Mouse (Mus musculus): ENCODE results near the gene Anks3. TPM values are rescaled to one million over a fixed set of nuclear protein-coding genes. Genes with fewer than 3 reads are reported as not detected.

The Anks3 gene
- 10 to 100 TPM; 39.8 to 47.6 TPM for total RNA-seq (2023)

DNA sequence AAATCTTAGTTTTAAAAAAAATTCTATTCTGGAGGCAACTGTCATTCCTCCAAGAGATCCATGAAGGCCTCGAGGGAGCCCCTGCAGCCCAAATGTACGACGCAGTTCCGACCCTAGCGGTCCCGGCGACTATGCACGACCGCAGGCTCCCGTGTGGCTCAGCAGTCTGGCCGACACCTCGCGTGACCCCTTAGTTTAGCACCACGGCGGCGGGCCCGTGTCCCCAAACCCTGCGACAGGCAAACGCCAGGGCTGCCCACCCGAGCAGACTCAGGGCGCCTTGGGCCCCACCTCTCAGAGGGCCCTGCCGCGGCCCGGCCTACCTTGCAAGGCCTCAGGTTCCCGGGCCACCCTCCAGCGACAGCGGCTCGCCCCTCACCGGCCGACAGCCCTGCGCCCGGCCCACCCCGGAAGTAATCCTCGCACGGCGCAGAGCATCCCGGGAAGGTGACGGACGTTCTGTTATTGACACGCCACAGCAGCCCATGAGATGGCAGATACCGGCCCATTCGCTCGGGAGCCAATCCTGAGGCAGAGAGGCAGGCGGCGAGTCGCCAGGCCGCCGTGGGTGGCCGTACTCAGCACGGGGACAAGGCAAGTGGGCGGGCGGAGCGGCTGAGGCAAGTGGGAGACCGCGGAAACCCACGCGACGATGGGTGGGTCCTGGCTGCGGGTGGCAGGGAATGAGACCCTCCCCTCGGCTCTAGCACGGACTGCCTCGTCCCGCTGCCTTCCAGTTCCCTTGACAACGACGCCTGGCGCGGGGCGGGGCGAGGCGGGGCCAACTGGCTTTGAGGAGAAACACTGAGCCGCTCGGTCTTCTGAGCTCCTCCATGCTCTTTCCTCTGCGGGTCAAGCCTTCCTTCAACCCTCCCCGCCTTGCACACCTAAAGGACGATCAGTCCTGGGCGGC is at the start of gene Anks3:
Gene Anks3, minus strand, starts transcription at position 409 of the 913 bp plus-strand sequence.

DNA sequence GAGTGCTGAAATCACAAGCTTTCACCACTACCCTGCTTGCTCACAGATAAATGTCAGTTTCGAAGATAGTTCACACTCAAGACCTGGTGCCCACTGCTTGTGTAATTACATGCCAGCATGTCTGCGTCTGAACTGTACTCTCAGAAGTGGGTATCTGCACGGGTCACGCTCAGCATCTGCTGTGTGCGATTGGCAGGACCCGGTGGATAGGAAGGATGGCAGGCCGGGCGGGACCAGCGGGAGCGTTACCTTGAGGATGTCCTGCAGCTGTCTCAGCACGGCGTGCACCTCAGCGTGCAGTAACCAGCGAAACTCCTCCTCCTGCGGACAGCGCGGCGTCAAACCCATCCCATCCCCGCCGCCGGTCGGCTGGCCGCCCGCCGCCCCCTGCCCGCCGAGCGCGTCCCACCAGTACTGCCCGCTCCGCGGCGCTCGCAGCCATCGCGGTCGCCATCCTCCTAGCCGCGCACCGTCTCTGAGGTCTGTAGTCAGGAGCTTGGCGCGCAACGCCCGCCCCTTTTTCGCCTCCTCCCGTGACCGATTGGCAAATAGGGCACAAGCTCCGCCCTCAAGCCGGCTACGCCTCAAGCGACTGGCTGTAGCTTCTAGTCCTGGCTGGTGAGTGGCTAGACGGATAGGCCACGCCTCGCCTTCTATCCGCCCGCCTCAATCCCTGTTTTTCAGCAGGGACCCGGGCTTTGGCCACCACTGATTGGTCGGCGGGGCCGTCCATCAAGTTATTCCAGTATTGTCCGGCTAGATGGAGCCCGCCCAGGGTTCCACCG is 49.2 kb upstream of the Anks3 start, which contains the start of gene Rogdi:
Gene Rogdi, minus strand, starts transcription at position 500 of the 785 bp plus-strand sequence.

DNA sequence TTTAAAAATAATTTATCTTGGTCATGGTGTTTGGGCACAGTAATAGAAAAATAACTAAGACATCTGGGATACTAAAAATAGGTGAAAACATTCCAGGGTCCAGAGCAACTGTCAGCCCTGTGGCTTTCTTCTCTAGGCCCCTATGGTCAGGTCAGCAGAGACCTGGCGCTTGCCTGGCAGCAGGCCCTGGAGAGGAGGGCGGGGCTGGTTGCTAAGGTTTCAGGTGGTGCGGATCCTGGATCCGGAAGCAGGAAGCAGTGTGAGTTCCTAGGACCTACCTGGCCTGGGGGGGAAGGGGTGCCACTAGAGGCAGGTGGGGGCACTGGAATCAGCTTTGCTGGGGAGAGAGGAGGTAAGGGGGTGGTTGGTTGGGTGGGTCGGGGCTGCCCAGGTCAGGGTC is 43.1 kb upstream of the Anks3 start, which contains the start of gene Smim22:
Gene Smim22, plus strand, starts transcription at position 222 of the 400 bp plus-strand sequence.

DNA sequence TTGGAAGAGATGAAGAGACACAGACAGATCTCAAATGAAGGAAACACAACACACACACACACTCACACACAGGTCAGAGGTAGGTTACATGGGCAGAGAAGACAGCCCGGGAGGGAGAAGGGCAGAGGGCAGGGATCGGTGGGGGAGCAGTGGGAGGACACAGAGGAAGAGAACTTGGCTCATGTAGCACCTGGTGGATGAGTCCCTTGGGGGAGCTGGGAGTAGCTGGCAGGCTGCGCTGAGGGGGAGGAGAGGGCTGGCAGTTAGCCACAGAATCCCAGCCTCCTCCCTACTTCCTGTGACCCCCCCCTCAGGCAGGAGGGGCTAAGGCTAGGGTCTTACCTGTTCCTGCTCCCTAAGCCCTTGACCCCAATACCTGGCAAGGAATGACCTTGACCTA is 33.5 kb upstream of the Anks3 start, which contains the start of gene Sept12:
Gene Sept12, minus strand, starts transcription at position 300 of the 400 bp plus-strand sequence.

DNA sequence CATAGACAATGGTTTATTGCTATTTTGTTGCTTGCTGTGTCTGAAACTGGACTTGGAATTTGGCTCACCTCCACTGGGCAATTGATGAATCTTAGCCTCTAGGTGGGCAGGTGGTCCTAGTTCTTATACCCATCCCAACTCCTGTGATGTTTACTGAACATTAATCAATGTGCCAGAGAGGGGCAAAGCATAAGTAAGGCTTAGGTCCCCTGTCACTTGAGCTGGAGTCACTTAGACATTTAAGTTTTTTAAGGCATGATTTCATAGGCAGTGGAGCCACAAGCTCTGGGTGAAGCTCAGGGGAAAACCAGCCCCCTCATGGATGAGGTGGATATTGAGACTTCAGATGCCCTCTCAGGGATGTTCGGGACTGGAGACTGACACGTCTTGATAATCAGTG is 25.5 kb downstream of the Anks3 start, which contains the start of gene Nudt16l1:
Gene Nudt16l1, plus strand, starts transcription at position 301 of the 400 bp plus-strand sequence.

Other genes with a start within 250 kb of the Anks3 start
- 10 to 100 TPM; 18.4 to 18.7 TPM for gene Nmral1, start 244.8 kb downstream of the Anks3 start, total RNA-seq (2023)
- 10 to 100 TPM; 47.7 to 57.4 TPM for gene Hmox2, start 237.8 kb downstream of the Anks3 start, total RNA-seq (2023)
- 10 to 100 TPM; 15.4 to 16.5 TPM for gene Cdip1, start 173.9 kb downstream of the Anks3 start, total RNA-seq (2023)
- gene 4930562C15Rik, start 128.8 kb downstream of the Anks3 start, total RNA-seq (2023) = not detected
- 10 to 100 TPM; 52.9 to 56.4 TPM for gene Ubald1, start 83.9 kb downstream of the Anks3 start, total RNA-seq (2023)
- 10 to 100 TPM; 55.5 to 60.1 TPM for gene Mgrn1, start 78.0 kb downstream of the Anks3 start, total RNA-seq (2023)
- 10 to 100 TPM; 27.8 to 34.6 TPM for gene Nudt16l1, start 25.4 kb downstream of the Anks3 start, total RNA-seq (2023)
- not detected for gene Sept12, start 33.6 kb upstream of the Anks3 start, total RNA-seq (2023)
- gene Smim22, start 43.1 kb upstream of the Anks3 start, total RNA-seq (2023) = not detected
- 100 to 1,000 TPM; 232 to 265 TPM for gene Rogdi, start 49.3 kb upstream of the Anks3 start, total RNA-seq (2023)
- 100 to 1,000 TPM; 142 to 143 TPM for gene Glyr1, start 85.7 kb upstream of the Anks3 start, total RNA-seq (2023)
- 10 to 100 TPM; 68.3 to 82.6 TPM for gene Ubn1, start 85.9 kb upstream of the Anks3 start, total RNA-seq (2023)
- under 1 TPM in 1 of 2 experiments, not detected in 1; 0.18 TPM for gene Ppl, start 168.2 kb upstream of the Anks3 start, total RNA-seq (2023)
- gene Sec14l5, start 182.9 kb upstream of the Anks3 start, total RNA-seq (2023) = not detected
- gene Nagpa, start 239.8 kb upstream of the Anks3 start, total RNA-seq (2023) = 10 to 100 TPM; 30.3 to 37.4 TPM